Mouse (Mus musculus): ENCODE data around the gene Ube4b. TPM values are rescaled to one million over a fixed set of nuclear protein-coding genes. Genes with fewer than 3 reads are reported as not detected.

Ube4b gene
- total RNA-seq, 2 experiments from 2014 or later = 26.3 to 31.7 TPM

- peak; percentile 94 for ATAC-seq (ENCODE audit: poor library complexity, severe bottlenecking)
Observed at GRCm38 (mm10) chr4:149307596-149308490, 118.7 kb downstream of the Ube4b start, which contains the start of gene Kif1b. TSS of gene Kif1b (minus strand) at chr4:149307693.

DNA sequence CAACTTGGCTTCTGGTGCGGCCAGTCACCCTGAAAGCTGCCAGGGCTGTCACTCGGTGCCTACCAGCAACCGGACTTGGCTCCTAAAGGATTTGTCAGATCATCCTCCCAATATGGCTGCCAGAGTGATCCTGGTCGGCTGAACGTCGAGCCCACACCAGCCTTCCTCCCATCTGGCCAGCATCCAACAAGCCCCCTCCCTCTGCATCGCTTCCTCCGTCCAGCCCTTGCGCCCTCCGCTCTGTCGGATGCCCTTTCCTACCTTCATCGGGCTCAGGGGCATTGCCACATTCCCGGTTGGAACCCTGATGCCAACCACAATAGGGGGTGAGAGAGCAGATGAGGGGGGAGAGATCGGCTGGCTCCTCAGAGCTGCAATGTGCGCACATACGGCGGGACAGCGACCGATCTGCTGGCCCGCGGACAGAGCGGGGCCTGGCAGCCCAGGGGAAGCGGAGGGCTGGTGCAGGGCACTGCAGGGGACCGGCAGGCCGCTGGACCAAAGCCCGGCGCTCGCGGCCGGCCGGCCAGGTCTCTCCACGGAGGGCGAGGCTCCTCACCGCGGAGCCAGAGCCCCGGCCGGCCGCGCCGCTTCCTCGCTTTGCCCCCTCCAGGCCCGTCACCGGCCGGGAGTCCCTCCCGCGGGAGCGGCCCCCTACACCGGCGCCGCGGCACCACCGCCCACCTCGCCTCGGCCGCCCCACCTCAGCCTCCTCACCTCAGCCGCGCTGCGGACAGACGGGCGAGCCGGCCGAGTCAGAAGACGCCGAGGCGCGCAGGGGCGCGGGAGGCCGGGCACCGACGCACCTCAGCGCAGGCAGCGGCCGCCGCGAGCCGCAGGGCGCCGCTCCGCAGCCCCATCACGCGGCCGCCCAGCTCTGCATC lies 119.6 kb downstream of the Ube4b start:
- peak; percentile 23 for ATAC-seq (ENCODE audit: poor library complexity, severe bottlenecking)

GRCm38 (mm10) chr4:149305761-149306711 lies 120.5 kb downstream of the Ube4b start:
- no peak for ATAC-seq (ENCODE audit: poor library complexity, severe bottlenecking)

GRCm38 (mm10) chr4:149304466-149304865 lies 122.1 kb downstream of the Ube4b start:
- ATAC-seq (ENCODE audit: poor library complexity, severe bottlenecking) = no peak

GRCm38 (mm10) chr4:149303502-149303901 lies 123.0 kb downstream of the Ube4b start:
- ATAC-seq (ENCODE audit: poor library complexity, severe bottlenecking) = no peak

GRCm38 (mm10) chr4:149302751-149303150 lies 123.8 kb downstream of the Ube4b start:
- ATAC-seq (ENCODE audit: poor library complexity, severe bottlenecking) = no peak

DNA sequence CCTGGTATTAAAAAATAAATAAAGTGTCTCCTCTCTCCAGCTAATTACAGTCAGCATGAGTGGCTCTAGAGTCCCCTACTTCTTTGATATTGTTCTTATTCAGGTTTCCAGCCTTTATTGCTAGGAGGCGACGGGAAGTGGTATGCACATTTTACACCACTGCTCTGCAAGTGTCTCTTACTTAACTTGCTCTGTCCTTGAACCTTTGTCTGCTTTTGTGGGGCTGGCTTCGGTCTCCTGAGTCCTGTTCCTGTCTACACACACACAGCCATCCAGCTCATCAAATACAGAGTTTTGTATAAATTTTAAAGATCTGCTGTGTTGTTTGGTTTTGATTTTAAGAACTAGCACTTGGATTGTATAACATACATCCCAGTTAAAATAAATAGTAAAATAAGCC lies 124.4 kb downstream of the Ube4b start:
- ATAC-seq (ENCODE audit: poor library complexity, severe bottlenecking) = no peak

DNA sequence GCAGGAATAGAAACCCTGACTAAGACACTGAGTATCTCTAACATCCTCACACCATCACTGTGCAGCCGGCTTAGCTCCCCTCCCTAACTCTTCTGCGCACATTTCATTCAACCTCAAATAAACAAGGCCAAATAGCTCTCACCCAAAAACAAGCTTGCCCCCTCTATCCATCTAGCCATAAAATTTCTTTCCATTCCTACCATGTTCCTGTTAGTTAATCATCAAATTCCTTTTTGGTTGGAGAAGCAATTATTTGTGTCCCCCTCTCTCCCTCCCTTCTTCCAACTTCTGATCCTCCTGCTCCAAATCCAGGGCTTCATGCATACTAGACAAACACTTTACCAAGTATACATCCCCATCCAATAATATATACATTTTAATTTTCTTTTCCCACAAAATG lies 130.0 kb downstream of the Ube4b start:
- no peak for ATAC-seq (ENCODE audit: poor library complexity, severe bottlenecking)

GRCm38 (mm10) chr4:149292984-149293383 lies 133.6 kb downstream of the Ube4b start:
- ATAC-seq (ENCODE audit: poor library complexity, severe bottlenecking) = no peak

- ATAC-seq (ENCODE audit: poor library complexity, severe bottlenecking) = no peak
Observed at GRCm38 (mm10) chr4:149291061-149291460, 135.5 kb downstream of the Ube4b start.

- ATAC-seq (ENCODE audit: poor library complexity, severe bottlenecking) = no peak
Observed at GRCm38 (mm10) chr4:149290157-149290750, 136.3 kb downstream of the Ube4b start.

- no peak for ATAC-seq (ENCODE audit: poor library complexity, severe bottlenecking)
Observed at GRCm38 (mm10) chr4:149286287-149287137, 140.0 kb downstream of the Ube4b start.

- no peak for ATAC-seq (ENCODE audit: poor library complexity, severe bottlenecking)
Observed at GRCm38 (mm10) chr4:149285691-149286090, 140.9 kb downstream of the Ube4b start.

GRCm38 (mm10) chr4:149283018-149283417 lies 143.5 kb downstream of the Ube4b start:
- ATAC-seq (ENCODE audit: poor library complexity, severe bottlenecking) = no peak

DNA sequence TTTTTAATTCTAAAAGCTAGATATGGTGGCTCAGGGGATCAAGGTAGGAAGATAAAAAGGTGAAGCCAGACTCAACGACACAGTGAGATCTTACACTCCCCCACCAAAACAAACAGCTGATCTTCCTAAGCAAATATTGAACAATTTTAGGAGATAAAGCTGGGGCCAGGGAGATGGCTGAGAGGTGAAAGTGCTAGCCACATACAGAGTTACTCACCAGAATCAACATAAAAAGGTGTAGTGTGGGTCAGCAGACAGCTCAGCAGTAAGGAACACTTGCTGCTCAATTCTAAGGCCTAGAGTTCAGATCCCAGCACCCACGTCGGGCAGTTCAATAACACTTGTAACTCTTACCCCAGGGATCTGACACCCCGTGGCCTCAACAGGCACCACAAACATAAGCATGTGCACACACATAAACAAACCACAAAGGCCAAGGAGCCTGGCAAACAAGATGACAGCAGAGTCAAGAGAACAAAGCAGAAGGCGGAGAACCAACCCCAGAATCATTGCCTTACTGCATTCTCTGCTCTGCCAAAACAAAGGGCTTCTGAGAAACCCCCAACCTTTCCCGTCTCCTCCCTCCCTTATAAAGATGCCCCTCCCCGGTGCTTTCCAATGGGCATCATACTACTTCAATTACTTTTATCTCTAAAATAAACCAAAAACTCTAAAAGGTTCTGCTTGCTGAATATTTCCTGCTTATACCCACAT lies 144.4 kb downstream of the Ube4b start:
- no peak for ATAC-seq (ENCODE audit: poor library complexity, severe bottlenecking)

Data from megakaryocyte, adult 5-6 weeks (primary cell).